Mouse (Mus musculus) MEL (cell line): Measurements from ENCODE around the gene Tbx3.

Experiments used
- CTCF ChIP-seq, 3 experiments: IDR thresholded peaks in 2 of 3; conservative IDR thresholded peaks in 1 of 3; 2 replicates each; pipeline ENCODE4 v1.5.1; 2011 to 2012; ENCODE audit warnings: low read length in 3 of 3, low read depth in 2 of 3, mild to moderate bottlenecking in 2 of 3, improper control_type of control experiment in 1 of 3, inconsistent platforms in 1 of 3, mixed read lengths in 1 of 3, moderate library complexity in 1 of 3; ENCODE audit not compliant: control insufficient read depth in 1 of 3, insufficient read depth in 1 of 3, poor library complexity in 1 of 3, severe bottlenecking in 1 of 3
- EP300 ChIP-seq, 2 experiments: IDR thresholded peaks; 2 replicates each; pipeline ENCODE4 v1.6.1; 2011; ENCODE audit warnings: improper control_type of control experiment in 2 of 2, low read length in 2 of 2, low read depth in 1 of 2, mild to moderate bottlenecking in 1 of 2
- GATA1 ChIP-seq: IDR thresholded peaks from 2 replicates; pipeline ENCODE4 v1.6.1; 2011; ENCODE audit warnings: low read depth, low read length, improper control_type of control experiment
- MAX ChIP-seq: IDR thresholded peaks from 2 replicates; pipeline ENCODE4 v1.6.1; 2011; ENCODE audit warnings: low read length, improper control_type of control experiment
- POLR2A ChIP-seq, 2 experiments: IDR thresholded peaks; 2 replicates each; pipeline ENCODE4 v1.6.1; 2011 to 2012; ENCODE audit warnings: low read length in 2 of 2, mild to moderate bottlenecking in 2 of 2, control low read depth in 1 of 2, improper control_type of control experiment in 1 of 2, low read depth in 1 of 2, moderate library complexity in 1 of 2; ENCODE audit not compliant: control insufficient read depth in 1 of 2, insufficient read depth in 1 of 2, poor library complexity in 1 of 2
- POLR2AphosphoS5 ChIP-seq: IDR thresholded peaks from 2 replicates; pipeline ENCODE4 v1.6.1; 2012; ENCODE audit warnings: low read depth, borderline replicate concordance, mild to moderate bottlenecking, inconsistent platforms, low read length, moderate library complexity, mixed read lengths
- TBP ChIP-seq: IDR thresholded peaks from 2 replicates; pipeline ENCODE4 v1.8.0; 2011; ENCODE audit warnings: low read depth, low read length, improper control_type of control experiment
- TCF12 ChIP-seq: IDR thresholded peaks from 2 replicates; pipeline ENCODE4 v1.6.1; 2014; ENCODE audit warnings: low read depth, mild to moderate bottlenecking, inconsistent platforms, low read length, improper control_type of control experiment, moderate library complexity
- ZC3H11A ChIP-seq: IDR thresholded peaks from 2 replicates; pipeline ENCODE4 v1.6.1; 2012; ENCODE audit warnings: low read depth, mild to moderate bottlenecking, inconsistent platforms, low read length, improper control_type of control experiment

DNA sequence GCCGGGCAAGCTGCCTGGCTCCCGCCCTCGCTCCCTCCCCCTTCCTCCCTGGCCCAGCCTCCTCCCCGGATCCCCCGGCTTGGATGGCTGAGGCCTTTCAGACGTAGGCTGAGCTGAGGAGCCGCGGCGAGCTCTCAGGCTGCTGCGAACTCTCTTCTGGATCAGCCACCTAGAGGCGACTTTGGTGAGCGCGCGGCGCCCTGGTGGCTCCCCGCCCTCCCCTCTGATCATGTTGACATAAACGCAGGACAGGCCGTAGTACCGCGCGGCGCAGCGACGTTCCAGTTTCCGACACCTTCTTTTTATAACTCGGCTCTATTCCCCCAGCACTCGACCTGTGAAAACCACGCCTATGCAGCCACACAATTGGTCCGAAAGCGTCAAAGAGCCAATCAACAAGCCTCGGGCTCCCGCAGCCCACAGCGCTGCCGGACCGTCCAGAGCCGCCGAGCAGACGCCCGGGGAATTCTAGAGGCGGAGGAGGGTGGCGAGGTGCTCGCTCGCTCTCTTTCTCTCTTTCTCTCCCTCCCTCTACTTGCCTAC lies at the start of gene Tbx3:
- TF ChIP-seq EP300 (IDR thresholded peaks at IDR 0.05; ENCODE audit: low read depth in 1 of 2, low read length in 2 of 2) (no peak), TCF12 (no peak), GATA1 (no peak), MAX (no peak), POLR2A (IDR thresholded peaks at IDR 0.05; ENCODE audit: control insufficient read depth in 1 of 2, insufficient read depth in 1 of 2, low read depth in 1 of 2, low read length in 2 of 2, poor library complexity in 1 of 2) (no peak), TBP (no peak), POLR2AphosphoS5 (no peak), CTCF (IDR thresholded peaks at IDR 0.05 in 2 of 3, conservative IDR thresholded peaks at IDR 0.05 in 1 of 3; ENCODE audit: control insufficient read depth in 1 of 3, insufficient read depth in 1 of 3, low read depth in 2 of 3, low read length in 3 of 3, poor library complexity in 1 of 3, severe bottlenecking in 1 of 3) (no peak), ZC3H11A (no peak)
